Comparison of ENCODE assay signal across 12 mouse cellular contexts in the genomic region with DNA sequence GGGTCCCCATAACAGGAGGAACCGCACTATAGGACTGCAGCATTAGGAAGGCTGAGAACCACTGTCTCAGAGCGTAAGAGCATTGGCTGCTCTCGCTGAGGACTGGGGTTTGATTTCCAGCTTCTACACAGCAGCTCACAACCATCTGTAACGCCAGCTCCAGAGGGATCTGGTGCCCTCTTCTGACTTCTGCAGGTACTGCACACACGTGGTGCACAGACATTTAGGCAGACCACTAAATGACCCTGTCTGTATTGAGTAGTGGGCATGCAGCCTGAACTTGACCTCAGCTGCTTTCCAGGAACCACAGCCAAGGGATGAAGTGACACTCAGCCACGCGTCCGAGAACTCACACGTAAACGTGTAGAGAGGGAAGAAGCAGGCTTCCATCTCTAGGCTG. TPM values are rescaled to one million over a fixed set of nuclear protein-coding genes. Genes with fewer than 3 reads are reported as not detected.
A peak's percentile ranks its signal among the peaks of the same experiment; 100 is the strongest.
DNase-seq lines count a peak whose midpoint lies in the region; ATAC-seq and TF ChIP-seq lines count a peak whose summit lies in the region.
"Had no signal": no experiment of that assay in that cellular context is flagged by ENCODE, and none has a peak within 500 bp of the region (broad histone marks: within the 10 kb centered on the region; RNA-seq: fewer than 3 reads in every experiment).

No protein-coding gene starts in this region.

- H3K4me3 ChIP-seq in lung, adult 2 months (replicated peaks; ENCODE audit: extremely low read depth, low read depth, low read length) = no peak overlapping the region
- H3K4me3 ChIP-seq in erythroblast, embryonic 14.5 days (replicated peaks) = peak overlapping the region; percentile 7
- H3K4me3 ChIP-seq: embryonic facial prominence, embryonic 15.5 days; limb, embryonic 15.5 days; neural tube, embryonic 12.5 days had no signal

- no peaks in the 10 kb centered on the region for H3K27me3 ChIP-seq in Patski
- no peaks in the 10 kb centered on the region for H3K27me3 ChIP-seq in erythroblast, embryonic 14.5 days (ENCODE audit: control insufficient read depth)
- H3K27me3 ChIP-seq: embryonic facial prominence, embryonic 15.5 days; limb, embryonic 15.5 days; neural tube, embryonic 12.5 days had no signal

- 0 out of 2 replicates have a peak, but pooled peaks have one; percentile 20 for TF ChIP-seq CTCF in lung, adult 2 months (IDR thresholded peaks at IDR 0.05; ENCODE audit: insufficient read depth, low read length)
- TF ChIP-seq CTCF in Patski (IDR thresholded peaks at IDR 0.05) = peak; percentile 60

- no peak for DNase-seq in lung, adult 2 months
- no peak for DNase-seq in lung, adult 18-20 months
- DNase-seq in Patski (ENCODE audit: low read depth, low spot score) = no peak
- DNase-seq in heart, adult 11 months = no peak
- no peak for DNase-seq in frontal cortex, postnatal 10 days (ENCODE audit: low spot score in 2 of 2)
- DNase-seq: cerebellum, postnatal 36 days; midbrain, embryonic 14.5 days had no signal

- peaks cover 40% of the 10 kb centered on the region for H3K36me3 ChIP-seq in erythroblast, embryonic 14.5 days (ENCODE audit: control insufficient read depth)

- 93% methylated on average over 10 of the region's 10 CpGs for WGBS in lung, adult 2 months

- ATAC-seq in Patski = no peak
- peak; percentile 40 for ATAC-seq in megakaryocyte progenitor cell, adult 5-6 weeks (replicated peaks; ENCODE audit: poor library complexity)

- POLR2A ChIA-PET in Patski (lab: Charles Lee) = no interaction called here

- no peaks in the 10 kb centered on the region for H3K4me1 ChIP-seq in lung, adult 2 months (ENCODE audit: control insufficient read depth, insufficient read depth, low read length)
- peaks cover 58% of the 10 kb centered on the region for H3K4me1 ChIP-seq in erythroblast, embryonic 14.5 days (ENCODE audit: control insufficient read depth)
- H3K4me1 ChIP-seq: embryonic facial prominence, embryonic 15.5 days; limb, embryonic 15.5 days; neural tube, embryonic 12.5 days had no signal

- in situ Hi-C loops in Patski (cut with MboI; ENCODE audit: low pct_unique_long_range_greater_than_20kb) = loop anchor here (25.0 kb wide), 1 partner anchor 539 kb away; no protein-coding TSS in a partner anchor

- TF ChIP-seq POLR2A in lung, adult 2 months (IDR thresholded peaks at IDR 0.05; ENCODE audit: borderline replicate concordance, extremely low read depth, low read depth, low read length) = no peak

- H3K9me3 ChIP-seq in erythroblast, embryonic 14.5 days (ENCODE audit: control insufficient read depth, low read length) = peaks cover 4% of the 10 kb centered on the region
- H3K9me3 ChIP-seq: limb, embryonic 15.5 days had no signal

- CTCF ChIA-PET in Patski (lab: Charles Lee) = interaction anchor here (1.4 kb wide), 1 partner anchor 13 kb away, joined by 6 read pairs; no protein-coding TSS in a partner anchor

RNA-seq across cellular contexts. Expression of a gene that starts 17.3 kb away (rescaled TPM):
- 7.3 and 7.9 TPM in 2 replicates for polyA plus RNA-seq in lung, adult 2 months (2012; rRNA removed)
- polyA plus RNA-seq in Patski (2021) = 34.1 TPM
- 0.17 and 0.34 TPM in 2 replicates for polyA plus RNA-seq in erythroblast, embryonic 14.5 days (2012)
- 5.3 and 12.5 TPM in 2 replicates for total RNA-seq in megakaryocyte progenitor cell, adult 5-6 weeks (2015)
- total RNA-seq in megakaryocyte progenitor cell, adult 5-6 weeks (2017) = 5.2 and 5.9 TPM in 2 replicates

RNA-seq across cellular contexts. Expression of a gene that starts 36.9 kb away (rescaled TPM):
- 0.80 and 0.86 TPM in 2 replicates for polyA plus RNA-seq in lung, adult 2 months (2012; rRNA removed)
- 4.9 TPM for polyA plus RNA-seq in Patski (2021)
- 0.98 and 1.0 TPM in 2 replicates for polyA plus RNA-seq in erythroblast, embryonic 14.5 days (2012)
- total RNA-seq in megakaryocyte progenitor cell, adult 5-6 weeks (2015) = 5.3 and 6.9 TPM in 2 replicates
- total RNA-seq in megakaryocyte progenitor cell, adult 5-6 weeks (2017) = 6.3 and 8.4 TPM in 2 replicates
